Mouse (Mus musculus) intestine, embryonic 15.5 days (tissue): ENCODE results near the gene Gm28035. TPM values are rescaled to one million over a fixed set of nuclear protein-coding genes. Genes with fewer than 3 reads are reported as not detected.
A peak's percentile ranks its signal among the peaks of the same experiment; 100 is the strongest.

Experiments
- ATAC-seq: fragments of 200-750 bp; cut with Nextera tagmentation; 2 replicates; pipeline ENCODE4 v1.8.0; 2017; ENCODE audit warnings: moderate TSS enrichment, moderate library complexity
- H3K27ac ChIP-seq: fragments of 300-500 bp; sonication (generic); 2 replicates; pipeline ENCODE4 v1.5.1; 2015; ENCODE audit warnings: mild to moderate bottlenecking, inconsistent platforms
- H3K27me3 ChIP-seq: fragments of 300-500 bp; sonication (generic); replicated peaks from 2 replicates; pipeline ENCODE4 v1.6.1; 2015; ENCODE audit warnings: inconsistent platforms
- H3K36me3 ChIP-seq: fragments of 300-500 bp; sonication (generic); 2 replicates; pipeline ENCODE4 v1.6.1; 2015; ENCODE audit warnings: inconsistent platforms
- H3K4me1 ChIP-seq: fragments of 300-500 bp; sonication (generic); replicated peaks from 2 replicates; pipeline ENCODE4 v1.6.1; 2015; ENCODE audit warnings: inconsistent platforms
- H3K4me2 ChIP-seq: fragments of 300-500 bp; sonication (generic); replicated peaks from 2 replicates; pipeline ENCODE4 v1.6.1; 2015; ENCODE audit warnings: mild to moderate bottlenecking, inconsistent platforms
- H3K4me3 ChIP-seq: fragments of 300-500 bp; sonication (generic); replicated peaks from 2 replicates; pipeline ENCODE4 v1.5.1; 2015; ENCODE audit warnings: inconsistent platforms
- H3K9ac ChIP-seq: fragments of 300-500 bp; sonication (generic); 2 replicates; pipeline ENCODE4 v1.6.1; 2015; ENCODE audit warnings: inconsistent platforms
- H3K9me3 ChIP-seq: fragments of 300-500 bp; sonication (generic); 2 replicates; pipeline ENCODE4 v1.6.1; 2016; ENCODE audit warnings: inconsistent platforms
- WGBS: fragments of 180-500 bp; shearing (Covaris S2); methylation state at CpG from one replicate; pipeline ENCODE4 v1.1.7; 2015; 5-methylcytosine and 5-hydroxymethylcytosine counted together
- polyA plus RNA-seq: library from polyadenylated mRNA; unstranded; fragments of >200 nt; fragmentation: Nextera tagmentation; extraction: Ambion mirVana; gene quantifications from 2 replicates; pipeline ENCODE4 v1.2.1, GENCODE M21; 2015

Gm28035 gene
- polyA plus RNA-seq, 1 experiment from 2014 or later, result 0.29 TPM

DNA sequence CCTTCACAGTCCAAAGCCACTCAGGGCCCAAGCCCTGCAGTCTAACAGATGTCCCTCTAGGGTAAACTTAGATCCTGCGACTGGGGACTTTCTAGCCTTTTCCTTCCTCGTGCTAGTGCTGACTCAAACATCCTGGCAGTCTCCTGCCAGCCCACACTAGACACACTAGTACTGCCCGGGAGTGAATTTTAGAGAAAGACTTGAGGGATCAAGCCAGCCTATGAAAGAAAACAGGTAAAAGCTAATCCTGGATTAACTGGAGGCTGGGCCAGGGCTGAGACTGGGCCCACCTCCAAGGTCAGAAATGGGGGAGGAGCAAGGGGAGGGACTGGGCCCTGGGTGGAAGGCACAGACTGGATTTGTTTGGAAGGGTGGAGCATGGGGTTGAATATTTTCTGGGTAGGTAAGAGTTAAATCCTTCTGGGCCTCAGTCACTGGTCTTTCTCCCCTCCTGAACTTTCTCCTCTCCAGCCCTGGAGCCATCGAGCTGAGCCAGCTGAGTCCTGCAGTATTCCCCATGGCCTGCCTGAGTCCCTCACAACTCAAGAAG, 26.1 kb downstream of the Gm28035 start:
- H3K36me3 ChIP-seq, result peaks cover 17% of the 10 kb centered on the region
- WGBS, result 8% methylated on average over 4 of the region's 4 CpGs
- H3K4me1 ChIP-seq, result peaks cover 40% of the 10 kb centered on the region
- peak overlapping the region; percentile 42 for H3K4me2 ChIP-seq
- H3K9ac ChIP-seq, result peak overlapping the region; percentile 20
- H3K27ac ChIP-seq, result peak overlapping the region; percentile 91
- H3K4me3 ChIP-seq, result 0 out of 2 replicates have a peak overlapping the region, but pooled peaks have one; percentile 12
- ATAC-seq, result peak; percentile 81
- no peaks in the 10 kb centered on the region for H3K27me3 ChIP-seq
- H3K9me3 ChIP-seq, result no peaks in the 10 kb centered on the region

DNA sequence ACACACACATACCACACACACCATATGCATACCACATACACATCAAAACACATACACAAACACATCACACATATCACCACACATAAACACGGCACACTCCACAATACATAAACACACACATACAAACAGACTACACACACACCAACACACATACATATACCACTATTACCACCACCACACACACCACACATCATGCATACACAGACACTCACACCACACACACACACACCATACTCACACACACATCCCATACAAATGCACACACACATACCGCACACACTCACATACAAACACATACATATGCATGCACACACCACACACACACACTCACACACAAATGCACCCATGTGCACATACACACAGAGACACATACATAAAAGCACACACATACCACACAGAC, 27.1 kb downstream of the Gm28035 start:
- ATAC-seq, result no peak
- Histone ChIP-seq H3K27ac (no peak overlapping the region), H3K36me3 (peaks cover 11% of the 10 kb centered on the region), H3K4me3 (no peak overlapping the region), H3K4me2 (no peak overlapping the region; the same call in 1 of the 2 replicates), H3K9me3 (no peaks in the 10 kb centered on the region), H3K4me1 (peaks cover 40% of the 10 kb centered on the region), H3K9ac (no peak overlapping the region), H3K27me3 (no peaks in the 10 kb centered on the region)
- 86% methylated on average over 2 of the region's 2 CpGs for WGBS

DNA sequence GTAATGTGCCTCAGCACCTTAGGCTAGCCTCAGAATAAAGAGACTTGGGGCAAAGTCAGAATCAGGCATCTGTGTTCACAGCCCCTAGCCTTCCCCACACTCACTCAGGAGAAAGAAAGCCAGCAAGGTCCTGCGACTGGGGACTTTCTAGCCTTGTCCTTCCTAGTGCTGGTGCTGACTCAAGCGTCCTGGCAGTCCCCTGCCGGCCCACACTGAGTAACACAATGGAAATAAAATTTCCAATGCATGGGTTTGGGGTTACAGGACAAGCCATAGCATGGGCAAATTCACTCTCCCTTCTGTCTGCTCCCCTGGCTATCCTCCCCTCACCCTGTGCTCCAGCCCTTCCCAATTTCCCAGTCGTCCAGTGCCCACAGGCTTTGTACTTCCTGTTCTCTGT, 28.0 kb downstream of the Gm28035 start:
- Histone ChIP-seq H3K4me2 (no peak overlapping the region), H3K36me3 (peaks cover 7% of the 10 kb centered on the region), H3K9me3 (no peaks in the 10 kb centered on the region), H3K27me3 (no peaks in the 10 kb centered on the region), H3K9ac (no peak overlapping the region), H3K4me1 (peaks cover 36% of the 10 kb centered on the region), H3K4me3 (no peak overlapping the region), H3K27ac (no peak overlapping the region; the same call in 1 of the 2 replicates)
- WGBS, result 47% methylated on average over 4 of the region's 4 CpGs
- ATAC-seq, result no peak

DNA sequence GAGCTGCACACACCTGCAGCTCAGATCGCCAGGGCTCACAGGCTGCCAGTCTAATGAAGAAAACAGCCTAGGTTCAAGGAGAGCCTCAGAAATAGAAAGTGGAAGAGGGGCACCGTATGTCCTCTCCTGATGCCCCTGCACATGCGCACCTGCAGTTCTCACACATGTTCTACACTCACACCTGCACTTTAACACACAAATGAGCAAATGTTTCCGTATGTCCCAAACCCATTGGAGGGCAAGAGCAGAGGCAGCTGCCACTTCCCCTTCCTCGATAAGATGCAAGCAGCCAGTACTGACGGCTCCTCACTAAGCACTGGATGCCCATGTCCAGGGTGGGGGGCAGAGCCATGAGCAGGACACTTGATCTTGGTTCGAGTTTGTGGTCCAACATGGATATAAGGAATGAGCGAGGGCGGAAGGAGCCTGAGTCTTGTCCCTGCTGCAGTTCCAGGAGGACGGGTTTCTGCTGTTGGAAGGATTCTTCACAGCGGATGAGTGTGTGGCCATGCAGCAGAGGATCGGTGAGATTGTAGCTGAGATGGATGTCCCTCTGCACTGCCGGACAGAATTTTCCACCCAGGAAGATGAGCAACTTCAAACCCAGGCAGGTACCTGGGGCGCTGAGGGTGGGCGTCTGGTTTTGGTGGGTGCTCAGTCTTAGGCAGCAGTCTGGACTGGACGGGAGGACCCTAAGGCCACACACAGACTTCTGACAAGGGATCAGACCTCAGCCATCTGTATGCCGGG, 29.0 kb downstream of the Gm28035 start:
- Histone ChIP-seq H3K36me3 (no peaks in the 10 kb centered on the region), H3K9me3 (no peaks in the 10 kb centered on the region), H3K9ac (no peak overlapping the region), H3K4me3 (no peak overlapping the region), H3K27me3 (no peaks in the 10 kb centered on the region), H3K27ac (peak overlapping the region; percentile 60; the same call in 1 of the 2 replicates), H3K4me2 (no peak overlapping the region), H3K4me1 (peaks cover 35% of the 10 kb centered on the region)
- ATAC-seq, result no peak; the same call in 1 of the 2 replicates
- WGBS, result 84% methylated on average over 17 of the region's 17 CpGs

DNA sequence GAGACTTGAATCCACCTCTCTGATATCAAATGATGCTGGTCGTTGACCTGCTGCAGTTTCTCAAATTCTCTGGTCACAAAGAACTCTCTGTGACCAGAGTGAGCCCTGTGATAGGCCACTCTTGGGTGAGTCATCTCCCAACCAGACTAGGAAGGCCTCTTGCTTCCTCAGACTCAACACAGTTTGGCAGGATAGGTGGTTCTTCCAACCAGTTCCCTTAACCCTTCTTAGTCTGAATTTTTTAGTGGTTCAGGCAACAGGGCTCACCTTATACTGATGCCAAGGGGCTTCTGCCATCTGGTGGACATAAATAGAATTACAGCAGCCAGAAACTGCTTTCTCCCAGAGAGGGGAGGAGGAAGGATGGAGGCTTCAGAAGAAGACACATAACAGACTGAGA, 29.8 kb downstream of the Gm28035 start:
- Histone ChIP-seq H3K27ac (peak overlapping the region; percentile 60; the same call in 1 of the 2 replicates), H3K27me3 (no peaks in the 10 kb centered on the region), H3K9me3 (no peaks in the 10 kb centered on the region), H3K4me3 (no peak overlapping the region), H3K36me3 (no peaks in the 10 kb centered on the region), H3K4me1 (peaks cover 28% of the 10 kb centered on the region), H3K4me2 (no peak overlapping the region), H3K9ac (no peak overlapping the region)
- ATAC-seq, result peak; percentile 84
- WGBS, result 8% methylated on average over 1 of the region's 1 CpGs

DNA sequence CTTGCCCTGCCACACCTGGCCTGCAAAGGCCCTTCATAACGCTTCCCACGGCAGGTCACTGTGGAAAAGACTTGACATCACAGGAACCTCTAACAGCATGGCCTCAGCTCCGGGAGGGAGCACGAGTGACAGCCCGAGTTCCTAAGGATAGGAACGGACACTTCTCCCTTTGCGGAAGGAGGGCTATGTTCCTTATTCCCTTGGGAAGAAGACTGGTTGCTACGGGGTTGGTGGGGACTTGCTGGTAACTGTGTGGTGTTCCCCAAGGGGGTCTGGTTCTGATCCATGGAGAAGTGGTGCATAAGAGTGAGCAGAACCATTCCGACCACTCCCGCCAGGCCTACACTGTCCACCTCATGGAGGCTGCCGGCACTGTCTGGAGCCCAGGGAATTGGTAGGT, 40.4 kb downstream of the Gm28035 start, which contains the start of gene Gm28038:
Gene Gm28038 (plus strand): TSS at position 301 of the 400 bp plus-strand sequence.
- H3K27me3 ChIP-seq, result no peaks in the 10 kb centered on the region
- no peaks in the 10 kb centered on the region for H3K9me3 ChIP-seq
- 88% methylated on average over 11 of the region's 11 CpGs for WGBS
- no peak within 1 kb of the TSS for H3K27ac ChIP-seq
- no peak for ATAC-seq
- H3K4me2 ChIP-seq, result no peak within 1 kb of the TSS
- 0 out of 2 replicates have a peak, but pooled peaks cover 5% of the 10 kb centered on the region for H3K36me3 ChIP-seq
- H3K4me1 ChIP-seq, result peaks cover 8% of the 10 kb centered on the region
- no peak within 1 kb of the TSS for H3K4me3 ChIP-seq
- no peak within 1 kb of the TSS for H3K9ac ChIP-seq

DNA sequence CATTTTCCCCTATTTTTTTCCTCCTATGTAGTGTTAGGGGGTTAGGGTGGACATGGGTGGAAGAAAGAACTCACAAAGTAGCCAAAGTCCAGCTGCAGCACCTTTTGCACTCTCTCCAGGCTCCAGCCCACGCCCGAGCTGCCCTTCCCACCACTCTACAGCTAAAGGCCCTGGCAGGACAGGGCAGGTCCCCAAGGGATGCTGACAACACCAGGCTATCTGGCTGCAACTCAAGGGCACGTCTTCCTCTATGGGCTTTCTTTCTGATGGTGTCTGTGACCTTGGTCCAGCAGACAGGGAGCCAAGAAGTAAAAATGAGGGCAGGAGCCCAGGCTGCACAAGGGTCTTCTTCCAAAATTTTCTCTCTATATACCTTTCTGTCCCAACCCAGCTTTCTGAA, 41.3 kb downstream of the Gm28035 start:
- H3K9ac ChIP-seq, result no peak overlapping the region
- WGBS, result 75% methylated on average over 3 of the region's 3 CpGs
- no peak overlapping the region for H3K4me2 ChIP-seq
- 0 out of 2 replicates have a peak, but pooled peaks cover 5% of the 10 kb centered on the region for H3K36me3 ChIP-seq
- H3K27ac ChIP-seq, result no peak overlapping the region
- H3K9me3 ChIP-seq, result no peaks in the 10 kb centered on the region
- ATAC-seq, result no peak
- H3K27me3 ChIP-seq, result no peaks in the 10 kb centered on the region
- no peak overlapping the region for H3K4me3 ChIP-seq
- peaks cover 8% of the 10 kb centered on the region for H3K4me1 ChIP-seq

DNA sequence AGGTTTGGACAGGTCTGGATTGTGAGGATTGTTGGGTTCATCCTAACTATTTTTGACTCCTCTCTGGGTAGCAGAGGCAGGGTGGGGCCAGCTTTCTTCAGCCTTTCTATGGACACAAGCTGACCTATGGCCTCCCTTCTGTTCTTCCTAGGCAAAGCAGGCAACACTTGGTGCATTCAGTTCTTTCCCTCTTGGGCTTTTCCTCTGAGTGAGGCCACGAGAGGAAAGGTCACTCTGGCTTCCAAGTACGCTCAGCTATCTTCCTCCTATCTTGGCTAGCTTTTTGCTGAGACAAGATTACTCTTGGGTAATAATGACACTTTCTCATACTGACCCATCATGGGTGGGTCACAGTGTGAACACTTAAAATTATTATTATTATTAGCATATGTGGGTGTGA, 42.8 kb downstream of the Gm28035 start:
- ATAC-seq, result no peak
- WGBS, result 83% methylated on average over 2 of the region's 2 CpGs

DNA sequence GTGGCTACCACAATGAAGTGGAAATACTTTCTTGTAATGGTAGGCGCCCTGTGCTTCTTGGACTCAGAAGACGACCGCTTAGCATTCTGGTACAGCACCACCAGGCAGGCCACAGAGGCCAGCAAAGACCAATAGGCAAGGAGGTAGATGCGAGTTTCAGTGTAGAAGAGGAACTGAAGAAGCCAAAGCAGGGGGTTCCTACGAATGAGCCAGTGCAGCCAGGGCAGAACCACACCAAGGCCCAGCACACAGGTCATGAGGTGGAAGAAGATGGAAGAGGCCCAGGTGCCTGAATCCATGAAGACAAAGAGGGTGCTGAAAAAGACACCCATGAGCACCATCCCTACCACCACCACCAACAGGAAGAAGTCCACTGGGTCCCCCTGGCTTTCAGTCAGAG, 44.6 kb downstream of the Gm28035 start:
- Histone ChIP-seq H3K36me3 (0 out of 2 replicates have a peak, but pooled peaks cover 5% of the 10 kb centered on the region), H3K27me3 (no peaks in the 10 kb centered on the region), H3K4me1 (peaks cover 18% of the 10 kb centered on the region), H3K4me3 (peak overlapping the region; percentile 93), H3K9me3 (no peaks in the 10 kb centered on the region), H3K9ac (peak overlapping the region; percentile 71), H3K4me2 (peak overlapping the region; percentile 94), H3K27ac (no peak overlapping the region)
- 87% methylated on average over 5 of the region's 5 CpGs for WGBS
- ATAC-seq, result no peak

More for the DNA sequence above, 42.8 kb downstream of the Gm28035 start:
- peaks cover 18% of the 10 kb centered on the region for H3K4me1 ChIP-seq
- H3K27me3 ChIP-seq, result no peaks in the 10 kb centered on the region
- no peak overlapping the region for H3K9ac ChIP-seq
- no peak overlapping the region for H3K27ac ChIP-seq
- H3K36me3 ChIP-seq, result 0 out of 2 replicates have a peak, but pooled peaks cover 5% of the 10 kb centered on the region
- H3K9me3 ChIP-seq, result no peaks in the 10 kb centered on the region
- H3K4me2 ChIP-seq, result no peak overlapping the region
- H3K4me3 ChIP-seq, result no peak overlapping the region

DNA sequence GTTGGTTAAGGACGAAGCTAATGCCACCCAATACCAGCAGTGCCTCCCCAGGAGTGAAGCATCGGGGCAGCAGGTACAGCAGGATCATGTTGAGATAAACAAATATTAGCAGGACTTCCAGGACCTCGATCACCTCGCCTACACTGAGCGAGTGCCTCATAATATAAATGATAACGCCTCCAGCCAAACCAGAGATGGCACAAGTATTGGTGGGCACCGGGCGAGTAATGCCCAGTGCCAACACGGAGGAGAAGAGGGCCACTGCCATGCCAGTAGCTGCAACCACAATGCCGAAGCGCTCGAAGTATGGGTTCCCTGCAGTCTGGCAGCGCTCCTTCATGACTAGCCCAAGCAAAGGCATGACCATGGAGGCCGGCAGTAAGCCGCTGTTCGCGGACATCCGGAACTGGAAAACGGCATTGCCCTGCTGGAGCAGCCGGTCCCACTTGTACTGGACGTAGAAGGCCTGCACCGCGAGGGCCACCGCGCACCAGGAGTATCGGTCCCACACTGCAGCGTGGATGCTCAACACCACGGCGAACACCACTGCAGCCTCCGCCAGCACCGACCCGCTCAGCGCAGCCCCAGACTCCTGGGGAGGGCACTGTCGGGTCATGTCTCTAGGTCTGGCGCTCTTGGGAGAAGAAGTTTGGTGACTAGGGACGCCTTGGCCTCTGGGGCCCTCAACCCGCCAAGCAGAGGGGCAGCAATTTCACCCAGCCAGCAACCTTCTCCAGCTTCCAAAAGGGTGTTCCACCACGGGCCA, 45.2 kb downstream of the Gm28035 start:
- ATAC-seq, result peak; percentile 76
- Histone ChIP-seq H3K27me3 (no peaks in the 10 kb centered on the region), H3K27ac (0 out of 2 replicates have a peak overlapping the region, but pooled peaks have one; percentile 27), H3K4me3 (peak overlapping the region; percentile 93), H3K9ac (peak overlapping the region; percentile 71), H3K9me3 (no peaks in the 10 kb centered on the region), H3K4me1 (peaks cover 18% of the 10 kb centered on the region), H3K36me3 (0 out of 2 replicates have a peak, but pooled peaks cover 5% of the 10 kb centered on the region), H3K4me2 (peak overlapping the region; percentile 94)
- WGBS, result 9% methylated on average over 38 of the region's 38 CpGs

DNA sequence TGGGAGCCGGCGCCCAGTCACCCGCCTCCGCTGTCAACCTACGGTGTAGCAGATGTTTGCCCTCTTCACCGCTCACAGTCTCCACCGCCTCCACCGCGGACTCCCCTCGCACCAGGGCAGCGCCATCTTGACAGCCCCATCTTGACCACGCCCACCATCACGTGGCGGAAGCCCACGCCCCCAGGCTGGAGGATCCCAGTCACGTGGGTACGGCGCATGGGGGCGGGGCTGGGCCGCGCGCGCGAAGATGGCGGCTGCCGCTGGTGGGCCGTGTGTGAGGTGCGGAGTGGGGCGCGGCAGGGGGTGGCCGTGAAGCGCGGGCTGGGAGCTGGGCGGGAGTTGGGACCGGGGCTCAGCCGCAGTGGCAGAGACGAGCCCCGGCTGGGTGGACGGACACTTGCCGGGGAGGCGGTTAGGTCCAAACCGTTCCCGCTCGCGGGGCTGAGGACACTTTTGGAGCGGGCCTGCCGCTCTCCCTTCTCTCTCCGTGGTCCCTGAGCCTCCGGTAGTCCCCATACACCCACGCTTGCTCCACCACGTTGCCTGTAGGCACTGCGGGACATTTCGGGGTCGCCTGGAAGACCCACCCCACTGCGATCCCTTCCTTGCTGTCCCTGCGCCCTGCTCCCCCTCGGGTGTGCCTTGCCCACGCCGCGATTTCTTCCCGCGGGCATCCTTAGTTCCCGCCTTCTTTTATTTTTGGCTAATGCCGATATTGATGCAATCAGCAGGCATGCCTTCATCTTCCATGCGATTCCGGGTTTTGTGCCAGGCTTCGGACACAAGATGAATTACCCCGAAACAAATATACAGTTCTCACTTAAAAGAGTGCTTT, 46.0 kb downstream of the Gm28035 start, which contains the start of the genes Dolk and Nup188:
Gene Dolk (minus strand): TSS at position 143 of the 835 bp plus-strand sequence.
Gene Nup188 (plus strand): TSS at position 206 of the 835 bp plus-strand sequence.
- peak within 1 kb of the TSS; percentile 81 for H3K27ac ChIP-seq
- 0 out of 2 replicates have a peak, but pooled peaks cover 5% of the 10 kb centered on the region for H3K36me3 ChIP-seq
- peak within 1 kb of the TSS; percentile 93 for H3K4me3 ChIP-seq
- H3K4me1 ChIP-seq, result peaks cover 18% of the 10 kb centered on the region
- no peaks in the 10 kb centered on the region for H3K27me3 ChIP-seq
- peak within 1 kb of the TSS; percentile 94 for H3K4me2 ChIP-seq
- ATAC-seq, result peak; percentile 97
- no peaks in the 10 kb centered on the region for H3K9me3 ChIP-seq
- H3K9ac ChIP-seq, result peak within 1 kb of the TSS; percentile 95
- WGBS, result under 1% methylated on average over 68 of the region's 68 CpGs
